Mouse (Mus musculus) midbrain, embryonic 11.5 days (tissue): ENCODE measurements around the gene Cyp1a1. TPM values are rescaled to one million over a fixed set of nuclear protein-coding genes. Genes with fewer than 3 reads are reported as not detected.
"Not testable (repeated sequence)": the region's sequence is repeated elsewhere in the genome, so short reads cannot be mapped to it uniquely, and the experiment has no call there.

Source experiments
- ATAC-seq: fragments of 200-750 bp; cut with Nextera tagmentation; 2 replicates; pipeline ENCODE4 v1.8.0; 2017; ENCODE audit warnings: moderate TSS enrichment, moderate library complexity; ENCODE audit not compliant: low FRiP score
- DNase-seq: peaks from one replicate; pipeline ENCODE4 v3.0.0; 2015; ENCODE audit warnings: low spot score; ENCODE audit errors: missing footprints
- H3K27ac ChIP-seq: fragments of 300-500 bp; sonication (generic); 2 replicates; pipeline ENCODE4 v1.5.1; 2014; ENCODE audit warnings: low read depth, low read length
- H3K27me3 ChIP-seq: fragments of 300-500 bp; sonication (generic); 2 replicates; pipeline ENCODE4 v1.6.1; 2014; ENCODE audit warnings: mild to moderate bottlenecking, low read length, moderate library complexity, mixed read lengths; ENCODE audit not compliant: control insufficient read depth, insufficient read depth
- H3K36me3 ChIP-seq: fragments of 300-500 bp; sonication (generic); 2 replicates; pipeline ENCODE4 v1.6.1; 2014; ENCODE audit warnings: mild to moderate bottlenecking, low read length, moderate library complexity, mixed read lengths; ENCODE audit not compliant: control insufficient read depth, insufficient read depth
- H3K4me1 ChIP-seq: fragments of 300-500 bp; sonication (generic); 2 replicates; pipeline ENCODE4 v1.6.1; 2014; ENCODE audit warnings: low read length; ENCODE audit not compliant: control insufficient read depth, insufficient read depth
- H3K4me2 ChIP-seq: fragments of 300-500 bp; sonication (generic); 2 replicates; pipeline ENCODE4 v1.6.1; 2014; ENCODE audit warnings: mild to moderate bottlenecking, moderate library complexity
- H3K4me3 ChIP-seq: fragments of 300-500 bp; sonication (generic); 2 replicates; pipeline ENCODE4 v1.5.1; 2014; ENCODE audit warnings: low read depth, low read length
- H3K9ac ChIP-seq: fragments of 300-500 bp; sonication (generic); 2 replicates; pipeline ENCODE4 v1.6.1; 2014; ENCODE audit warnings: low read length
- H3K9me3 ChIP-seq: fragments of 300-500 bp; sonication (generic); 2 replicates; pipeline ENCODE4 v1.6.1; 2016; ENCODE audit warnings: low read length; ENCODE audit not compliant: control insufficient read depth
- WGBS: fragments of 180-500 bp; shearing (Covaris S2); extraction: QIAGEN DNeasy Blood & Tissue Kit; methylation state at CpG from one replicate; pipeline ENCODE4 v1.1.7; 2014; 5-methylcytosine and 5-hydroxymethylcytosine counted together
- polyA plus RNA-seq: library from polyadenylated mRNA; unstranded; fragments of >200 nt; fragmentation: Nextera tagmentation; extraction: Ambion mirVana; gene quantifications from 2 replicates; pipeline ENCODE4 v1.2.1, GENCODE M21; 2014

The Cyp1a1 gene
- polyA plus RNA-seq, 1 experiment from 2014 or later = not detected

DNA sequence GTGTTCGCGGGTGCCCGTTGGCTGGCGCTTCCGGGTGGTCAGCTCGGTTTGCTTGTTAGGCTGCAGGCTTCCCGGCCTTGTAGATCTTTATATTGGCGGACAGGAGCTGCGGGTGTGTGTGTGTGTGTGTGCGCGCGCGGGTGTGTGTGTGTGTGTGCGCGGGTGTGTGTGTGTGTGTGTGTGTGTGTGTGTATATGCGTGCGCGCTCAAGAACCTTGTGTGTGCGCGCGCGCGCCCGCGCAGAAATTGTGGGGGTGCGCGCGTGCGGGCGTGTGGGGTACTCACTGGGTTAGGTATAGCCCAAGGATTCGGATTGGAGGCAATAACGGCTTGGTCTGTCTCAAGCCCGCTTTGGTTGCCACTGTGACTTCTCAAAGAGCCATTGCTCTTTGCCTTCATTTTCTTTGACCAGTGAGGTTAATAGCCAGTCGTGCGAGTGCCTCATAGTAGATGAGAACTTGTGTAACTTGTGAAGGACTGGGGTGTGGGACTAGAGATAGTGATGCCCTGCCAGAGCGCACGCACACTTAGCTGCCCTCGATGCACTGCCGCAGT lies 21.1 kb downstream of the Cyp1a1 start:
- Histone ChIP-seq H3K9me3 (no peaks in the 10 kb centered on the region), H3K36me3 (no peaks in the 10 kb centered on the region; the same call in 1 of the 2 replicates), H3K4me1 (peaks cover 7% of the 10 kb centered on the region), H3K4me2 (peak overlapping the region; percentile 73), H3K9ac (peak overlapping the region; percentile 77), H3K4me3 (peak overlapping the region; percentile 75), H3K27ac (no peak overlapping the region), H3K27me3 (no peaks in the 10 kb centered on the region)
- ATAC-seq (peak; percentile 59), DNase-seq (no peak)
- 4% methylated on average over 39 of the region's 39 CpGs for WGBS

DNA sequence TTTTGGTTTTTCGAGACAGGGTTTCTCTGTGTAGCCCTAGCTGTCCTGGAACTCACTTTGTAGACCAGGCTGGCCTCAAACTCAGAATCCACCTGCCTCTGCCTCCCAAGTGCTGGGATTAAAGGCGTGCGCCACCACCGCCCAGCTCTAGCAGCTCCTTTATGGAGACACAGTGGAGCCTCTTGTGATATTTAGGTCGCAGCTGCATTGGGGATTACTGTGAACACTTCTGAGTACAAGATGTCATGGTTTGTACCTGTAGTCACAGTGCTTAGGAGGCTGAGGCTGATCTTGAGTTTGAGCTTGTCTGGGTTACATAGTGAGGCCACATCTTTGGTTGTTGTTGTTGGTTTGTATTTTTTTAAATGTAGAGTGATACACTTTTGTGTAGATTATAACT lies 22.5 kb downstream of the Cyp1a1 start:
- not testable (repeated sequence) for H3K27ac ChIP-seq, H3K9me3 ChIP-seq, H3K27me3 ChIP-seq, DNase-seq, ATAC-seq, H3K4me3 ChIP-seq, H3K36me3 ChIP-seq, H3K4me2 ChIP-seq, H3K9ac ChIP-seq, H3K4me1 ChIP-seq
- 91% methylated on average over 4 of the region's 5 CpGs for WGBS

DNA sequence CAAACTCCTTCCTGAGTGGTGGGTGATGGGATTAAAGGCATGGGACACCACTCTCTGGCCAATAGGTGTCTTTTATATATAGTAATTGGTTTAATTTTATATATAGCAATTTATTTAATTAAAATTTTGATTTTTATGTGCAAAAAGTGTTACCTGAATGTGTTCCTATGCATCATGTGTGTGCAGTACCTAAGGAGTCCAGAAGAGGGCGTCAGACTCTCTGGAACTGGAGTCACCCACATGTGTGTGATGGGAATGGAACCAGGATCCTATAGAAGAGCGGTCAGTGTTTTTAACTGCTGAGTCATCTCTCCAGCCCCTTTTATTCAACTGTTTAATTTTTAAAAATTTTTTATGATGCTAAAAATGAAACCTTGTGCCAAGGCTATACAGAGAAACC lies 24.5 kb downstream of the Cyp1a1 start:
- WGBS = 73% methylated on average over 2 of the region's 2 CpGs
- Histone ChIP-seq H3K27me3 (no peaks in the 10 kb centered on the region), H3K27ac (no peak overlapping the region), H3K9ac (no peak overlapping the region), H3K4me1 (peaks cover 7% of the 10 kb centered on the region), H3K4me3 (no peak overlapping the region), H3K4me2 (no peak overlapping the region), H3K36me3 (peaks cover 7% of the 10 kb centered on the region; the same call in 1 of the 2 replicates), H3K9me3 (no peaks in the 10 kb centered on the region)
- ATAC-seq (no peak), DNase-seq (no peak)

DNA sequence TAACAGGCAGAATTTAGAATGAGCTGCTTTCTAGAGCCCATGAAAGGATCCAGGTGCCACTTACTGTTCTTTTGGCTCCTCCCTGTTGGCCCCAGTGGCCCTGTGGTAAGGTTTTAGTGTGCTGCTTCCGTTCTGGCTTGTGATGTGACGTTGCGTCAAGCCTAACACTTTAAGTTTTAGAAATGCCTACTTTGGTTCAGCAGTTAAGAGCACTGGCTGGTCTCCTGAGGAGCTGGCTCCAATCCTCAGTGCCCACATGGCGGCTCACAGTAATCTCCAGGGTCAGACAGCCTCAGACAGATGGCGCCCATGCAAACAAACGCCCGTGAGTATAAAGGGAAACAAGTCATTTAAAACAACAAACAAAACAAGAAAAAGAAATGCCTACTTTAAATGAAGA lies 30.7 kb downstream of the Cyp1a1 start:
- Histone ChIP-seq H3K36me3 (peaks cover 12% of the 10 kb centered on the region), H3K9me3 (no peaks in the 10 kb centered on the region), H3K9ac (no peak overlapping the region), H3K27me3 (no peaks in the 10 kb centered on the region), H3K4me2 (no peak overlapping the region), H3K27ac (no peak overlapping the region), H3K4me3 (no peak overlapping the region), H3K4me1 (no peaks in the 10 kb centered on the region)
- DNase-seq = no peak
- 87% methylated on average over 7 of the region's 7 CpGs for WGBS
- no peak for ATAC-seq

DNA sequence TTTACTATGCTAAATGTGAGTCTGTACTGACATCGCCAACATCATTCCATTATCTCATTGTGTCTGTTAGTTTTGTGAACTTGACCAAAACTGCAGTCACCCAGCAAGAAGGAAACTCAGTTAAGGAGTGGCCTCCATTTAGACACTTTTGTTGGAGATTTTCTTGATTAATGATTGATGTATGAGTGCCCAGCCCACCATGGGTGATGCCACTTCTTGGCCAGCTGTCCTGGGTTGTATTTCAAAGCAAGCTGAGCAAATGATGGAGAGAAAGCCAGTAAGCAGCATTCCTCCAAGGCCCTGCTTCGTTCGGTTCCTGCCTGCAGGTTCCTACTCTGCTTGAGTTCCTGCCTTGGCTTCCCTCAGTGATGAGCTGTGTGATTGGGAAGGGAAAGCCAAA lies 33.0 kb downstream of the Cyp1a1 start:
- Histone ChIP-seq H3K9me3 (no peaks in the 10 kb centered on the region), H3K27ac (no peak overlapping the region), H3K9ac (no peak overlapping the region), H3K4me1 (no peaks in the 10 kb centered on the region), H3K4me3 (no peak overlapping the region), H3K4me2 (no peak overlapping the region), H3K27me3 (no peaks in the 10 kb centered on the region), H3K36me3 (peaks cover 11% of the 10 kb centered on the region)
- DNase-seq (no peak), ATAC-seq (no peak)
- 92% methylated on average over 3 of the region's 3 CpGs for WGBS

DNA sequence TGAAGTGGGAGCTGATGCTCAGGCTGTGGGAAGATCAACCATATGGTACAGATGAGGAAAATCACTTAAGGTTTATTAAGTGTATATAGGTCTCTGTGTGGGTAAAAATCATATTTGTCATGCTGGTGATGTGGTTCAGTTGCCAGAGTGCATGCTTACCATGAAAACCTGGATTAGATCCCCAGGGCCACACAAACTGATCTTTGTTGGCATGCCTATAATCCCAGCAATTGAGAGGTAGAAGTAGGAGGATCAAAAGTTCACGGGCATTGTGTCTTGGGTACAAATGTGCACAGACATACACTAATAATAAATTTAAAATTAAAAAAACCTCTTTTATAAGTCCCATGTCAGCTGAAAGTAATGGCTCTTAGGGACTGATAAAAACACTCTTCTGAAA lies 34.6 kb downstream of the Cyp1a1 start:
- WGBS = 97% methylated on average over 1 of the region's 1 CpGs
- H3K27me3 ChIP-seq = no peaks in the 10 kb centered on the region

DNA sequence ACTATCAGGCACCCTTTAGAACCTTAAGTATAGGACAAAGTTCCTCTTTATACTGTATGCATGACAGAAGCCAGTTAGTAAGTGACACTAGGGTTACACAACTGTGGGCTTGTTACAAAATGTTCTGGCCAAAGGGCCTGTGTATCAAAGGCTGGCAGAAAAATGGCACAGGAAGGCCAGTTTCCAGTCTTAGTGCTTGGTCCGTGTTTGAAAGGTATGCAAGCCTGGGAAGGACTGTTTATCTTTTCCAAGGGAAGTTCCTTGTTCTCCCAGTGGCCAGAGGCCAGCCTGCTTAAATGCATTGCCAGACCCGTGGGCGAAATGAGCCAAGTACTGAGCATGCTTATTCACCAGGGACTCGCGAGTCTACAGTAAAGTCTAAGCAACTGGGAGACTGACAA lies 35.6 kb downstream of the Cyp1a1 start:
- H3K36me3 ChIP-seq = peaks cover 12% of the 10 kb centered on the region
- DNase-seq (no peak), ATAC-seq (no peak)
- H3K27ac ChIP-seq = no peak overlapping the region
- no peak overlapping the region for H3K9ac ChIP-seq
- H3K4me1 ChIP-seq = no peaks in the 10 kb centered on the region
- H3K4me2 ChIP-seq = no peak overlapping the region
- H3K9me3 ChIP-seq = no peaks in the 10 kb centered on the region
- no peak overlapping the region for H3K4me3 ChIP-seq
- no peaks in the 10 kb centered on the region for H3K27me3 ChIP-seq
- 82% methylated on average over 5 of the region's 5 CpGs for WGBS

More for the DNA sequence above, 34.6 kb downstream of the Cyp1a1 start:
- Histone ChIP-seq H3K27ac (no peak overlapping the region), H3K9me3 (no peaks in the 10 kb centered on the region), H3K4me2 (no peak overlapping the region), H3K9ac (no peak overlapping the region), H3K4me1 (no peaks in the 10 kb centered on the region), H3K4me3 (no peak overlapping the region), H3K36me3 (peaks cover 12% of the 10 kb centered on the region)
- no peak for DNase-seq
- ATAC-seq = no peak

DNA sequence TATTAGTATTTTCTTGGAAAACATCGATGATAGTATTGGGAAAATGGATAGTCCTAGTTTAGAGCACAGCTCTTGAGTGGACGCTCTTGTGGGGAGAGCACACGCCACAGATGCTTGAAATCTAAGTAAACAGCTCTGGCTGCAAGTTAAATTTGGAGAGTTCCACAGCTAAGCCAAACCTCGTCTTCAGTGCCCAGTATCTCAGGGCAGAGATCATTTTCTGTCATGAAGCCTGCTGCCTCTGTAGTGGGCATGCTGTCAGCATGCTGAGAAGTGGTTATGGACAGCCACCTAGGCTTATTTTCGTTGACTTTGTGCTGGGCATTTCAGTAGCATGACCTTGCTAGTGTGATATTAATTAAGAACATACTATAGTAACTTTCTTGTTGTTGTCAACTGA lies 36.1 kb downstream of the Cyp1a1 start:
- no peak for ATAC-seq
- no peak overlapping the region for H3K27ac ChIP-seq
- WGBS = 90% methylated on average over 5 of the region's 5 CpGs
- H3K9me3 ChIP-seq = no peaks in the 10 kb centered on the region
- DNase-seq = no peak
- H3K4me3 ChIP-seq = no peak overlapping the region
- no peak overlapping the region for H3K9ac ChIP-seq
- no peaks in the 10 kb centered on the region for H3K4me1 ChIP-seq
- no peaks in the 10 kb centered on the region for H3K27me3 ChIP-seq
- no peak overlapping the region for H3K4me2 ChIP-seq
- H3K36me3 ChIP-seq = peaks cover 10% of the 10 kb centered on the region

DNA sequence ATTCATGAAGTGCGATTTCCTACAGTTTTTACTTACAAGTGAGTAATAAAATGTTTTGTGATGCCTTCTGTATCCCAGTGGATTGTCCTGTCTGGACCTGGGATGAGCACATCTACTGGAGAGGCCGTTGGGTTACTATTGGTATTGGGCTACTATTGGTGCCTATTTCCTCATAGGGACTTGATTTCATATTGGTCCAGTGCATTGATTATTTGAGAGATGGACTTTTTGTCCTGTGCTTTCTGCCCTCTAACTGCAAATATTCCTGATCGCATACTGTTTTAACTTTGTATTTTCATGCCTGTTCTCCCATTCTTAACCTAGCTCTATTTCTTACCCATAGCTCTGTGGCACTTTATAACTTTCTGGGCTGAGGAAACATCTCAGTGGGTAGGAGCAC lies 37.0 kb downstream of the Cyp1a1 start:
- no peak for DNase-seq
- Histone ChIP-seq H3K9ac (no peak overlapping the region), H3K4me1 (no peaks in the 10 kb centered on the region), H3K9me3 (no peaks in the 10 kb centered on the region), H3K4me2 (no peak overlapping the region), H3K27ac (no peak overlapping the region), H3K36me3 (peaks cover 10% of the 10 kb centered on the region), H3K27me3 (no peaks in the 10 kb centered on the region), H3K4me3 (no peak overlapping the region)
- ATAC-seq = no peak
- 96% methylated on average over 3 of the region's 3 CpGs for WGBS
